Mouse (Mus musculus) heart, embryonic 16.5 days (tissue): ENCODE measurements around the gene Tmem50a. TPM values are rescaled to one million over a fixed set of nuclear protein-coding genes. Genes with fewer than 3 reads are reported as not detected.
"Not testable (repeated sequence)": the region's sequence is repeated elsewhere in the genome, so short reads cannot be mapped to it uniquely, and the experiment has no call there.

ENCODE experiments used
- ATAC-seq: fragments of 200-750 bp; cut with Nextera tagmentation; replicated peaks from 2 replicates; pipeline ENCODE4 v1.8.0; 2017; ENCODE audit warnings: moderate number of reproducible peaks; ENCODE audit not compliant: insufficient read depth, low FRiP score; ENCODE audit errors: extremely low read depth
- H3K27ac ChIP-seq: fragments of 300-500 bp; sonication (generic); 2 replicates; pipeline ENCODE4 v1.5.1; 2014; ENCODE audit warnings: mild to moderate bottlenecking, low read length, control low read depth, moderate library complexity
- H3K27me3 ChIP-seq: fragments of 300-500 bp; sonication (generic); 2 replicates; pipeline ENCODE4 v1.6.1; 2014; ENCODE audit warnings: low read length, mixed read lengths; ENCODE audit not compliant: control insufficient read depth, insufficient read depth
- H3K36me3 ChIP-seq: fragments of 300-500 bp; sonication (generic); 2 replicates; pipeline ENCODE4 v1.6.1; 2014; ENCODE audit not compliant: control insufficient read depth, insufficient read depth
- H3K4me1 ChIP-seq: fragments of 300-500 bp; sonication (generic); 2 replicates; pipeline ENCODE4 v1.6.1; 2014; ENCODE audit warnings: low read length, mixed read lengths; ENCODE audit not compliant: control insufficient read depth, insufficient read depth
- H3K4me2 ChIP-seq: fragments of 300-500 bp; sonication (generic); 2 replicates; pipeline ENCODE4 v1.6.1; 2014; ENCODE audit warnings: low read depth, mild to moderate bottlenecking, control low read depth, low read length
- H3K4me3 ChIP-seq: fragments of 300-500 bp; sonication (generic); 2 replicates; pipeline ENCODE4 v1.5.1; 2014; ENCODE audit warnings: mild to moderate bottlenecking, control low read depth, low read length
- H3K9ac ChIP-seq: fragments of 300-500 bp; sonication (generic); 2 replicates; pipeline ENCODE4 v1.6.1; 2014; ENCODE audit warnings: low read length, control low read depth
- H3K9me3 ChIP-seq: fragments of 300-500 bp; sonication (generic); replicated peaks from 2 replicates; pipeline ENCODE4 v1.6.1; 2016; ENCODE audit warnings: low read length; ENCODE audit not compliant: control insufficient read depth
- WGBS: fragments of 180-500 bp; shearing (Covaris S2); extraction: QIAGEN DNeasy Blood & Tissue Kit; methylation state at CpG from one replicate; pipeline ENCODE4 v1.1.7; 2014; 5-methylcytosine and 5-hydroxymethylcytosine counted together
- polyA plus RNA-seq: library from polyadenylated mRNA; unstranded; fragments of >200 nt; fragmentation: Nextera tagmentation; extraction: Ambion mirVana; gene quantifications from 2 replicates; pipeline ENCODE4 v1.2.1, GENCODE M21; 2015

The Tmem50a gene
- polyA plus RNA-seq, 1 experiment from 2014 or later: 150 TPM

DNA sequence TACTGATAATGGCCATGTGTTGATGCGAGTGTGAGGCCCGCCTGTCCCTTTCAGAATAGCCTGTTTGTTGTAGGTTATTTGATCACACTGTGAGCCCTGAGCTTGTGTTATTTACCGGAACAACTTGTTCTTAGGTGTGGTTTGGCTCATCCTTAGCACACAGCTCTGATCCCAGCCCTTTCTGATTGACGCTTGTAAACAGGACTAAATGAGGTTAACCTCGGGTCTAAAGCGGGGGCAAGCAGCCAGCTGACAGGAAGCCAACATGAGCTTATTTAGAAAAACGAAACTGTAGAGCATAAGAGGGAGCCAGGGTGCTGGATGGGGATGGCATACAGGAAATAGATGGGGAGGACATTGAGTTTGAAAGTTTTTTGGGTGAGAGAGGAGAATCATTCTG lies 3.6 kb upstream of the Tmem50a start:
- no peak overlapping the region for H3K4me3 ChIP-seq
- H3K9ac ChIP-seq: no peak overlapping the region
- 37% methylated on average over 7 of the region's 7 CpGs for WGBS
- H3K27me3 ChIP-seq: no peaks in the 10 kb centered on the region
- no peaks in the 10 kb centered on the region for H3K36me3 ChIP-seq
- H3K4me1 ChIP-seq: peaks cover 19% of the 10 kb centered on the region
- H3K27ac ChIP-seq: peak overlapping the region; percentile 64
- H3K4me2 ChIP-seq: no peak overlapping the region
- no peaks in the 10 kb centered on the region for H3K9me3 ChIP-seq
- no peak for ATAC-seq

DNA sequence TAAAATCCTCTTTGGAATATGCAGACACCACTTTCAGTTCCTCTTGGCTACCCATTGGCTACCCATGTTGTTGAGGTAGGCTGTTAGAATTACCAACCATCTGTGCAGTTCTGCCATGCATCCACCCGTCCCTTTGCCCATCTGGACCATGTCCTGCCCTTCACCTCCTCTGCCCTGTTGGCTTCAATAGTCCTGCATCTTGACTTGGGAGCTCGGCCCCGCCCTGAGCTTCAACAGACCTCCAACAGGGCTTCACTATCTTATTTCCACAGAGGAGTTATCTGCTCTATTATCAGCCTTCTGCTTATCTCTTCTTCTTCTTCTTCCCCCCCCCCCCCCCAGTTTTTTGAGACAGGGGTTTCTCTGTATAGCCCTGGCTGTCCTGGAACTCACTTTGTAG lies 2.4 kb upstream of the Tmem50a start:
- Histone ChIP-seq H3K4me1 (peaks cover 20% of the 10 kb centered on the region), H3K36me3 (no peaks in the 10 kb centered on the region), H3K27me3 (no peaks in the 10 kb centered on the region), H3K4me2 (no peak overlapping the region), H3K9ac (no peak overlapping the region), H3K9me3 (no peaks in the 10 kb centered on the region), H3K4me3 (no peak overlapping the region), H3K27ac (no peak overlapping the region)
- ATAC-seq: no peak
- WGBS: 66% methylated on average over 3 of the region's 3 CpGs

DNA sequence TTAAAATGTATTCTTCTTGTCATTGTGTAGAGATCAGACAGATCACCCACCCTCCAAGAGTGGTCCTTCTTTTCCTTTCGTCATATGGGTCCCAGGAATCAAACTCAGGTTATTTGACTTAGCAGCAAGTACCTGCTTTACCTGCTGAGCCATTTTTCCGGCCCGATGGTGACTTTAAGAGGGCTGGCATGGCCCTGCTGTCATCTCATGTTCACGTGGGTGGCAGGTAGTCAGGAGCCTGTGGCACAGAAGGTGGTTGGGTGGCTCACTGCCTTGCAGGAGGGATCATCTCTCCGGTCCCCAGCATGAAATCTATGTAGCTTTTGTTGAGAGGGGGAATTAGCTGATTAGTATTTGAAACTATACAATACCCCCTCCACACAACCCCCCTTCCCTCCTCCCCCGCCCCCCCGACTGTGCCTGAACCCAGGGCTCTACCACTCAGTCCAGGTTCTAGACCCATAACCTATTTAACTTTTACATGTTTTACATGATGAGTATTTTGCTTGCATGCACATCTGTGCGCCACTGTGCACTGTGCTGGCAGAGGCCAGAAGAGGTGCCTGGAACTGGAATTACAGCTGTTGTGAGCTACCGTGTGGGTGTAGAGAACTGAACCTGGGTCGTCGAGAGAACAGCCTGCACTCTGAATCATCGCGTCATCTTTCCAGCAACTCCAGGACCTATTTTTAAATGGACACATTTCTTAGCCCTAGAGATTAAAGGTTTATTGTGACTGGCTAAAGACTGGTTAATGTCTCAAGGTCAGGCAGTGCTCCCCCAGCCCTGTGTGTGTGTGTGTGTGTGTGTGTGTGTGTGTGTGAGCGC lies 613 bp upstream of the Tmem50a start:
- Histone ChIP-seq H3K9ac (peak overlapping the region; percentile 93), H3K27me3 (no peaks in the 10 kb centered on the region), H3K27ac (peak overlapping the region; percentile 93), H3K4me3 (peak overlapping the region; percentile 98), H3K4me1 (peaks cover 20% of the 10 kb centered on the region), H3K4me2 (peak overlapping the region; percentile 92), H3K36me3 (peaks cover 5% of the 10 kb centered on the region; the same call in 1 of the 2 replicates), H3K9me3 (no peaks in the 10 kb centered on the region)
- WGBS: 52% methylated on average over 14 of the region's 14 CpGs
- no peak for ATAC-seq

DNA sequence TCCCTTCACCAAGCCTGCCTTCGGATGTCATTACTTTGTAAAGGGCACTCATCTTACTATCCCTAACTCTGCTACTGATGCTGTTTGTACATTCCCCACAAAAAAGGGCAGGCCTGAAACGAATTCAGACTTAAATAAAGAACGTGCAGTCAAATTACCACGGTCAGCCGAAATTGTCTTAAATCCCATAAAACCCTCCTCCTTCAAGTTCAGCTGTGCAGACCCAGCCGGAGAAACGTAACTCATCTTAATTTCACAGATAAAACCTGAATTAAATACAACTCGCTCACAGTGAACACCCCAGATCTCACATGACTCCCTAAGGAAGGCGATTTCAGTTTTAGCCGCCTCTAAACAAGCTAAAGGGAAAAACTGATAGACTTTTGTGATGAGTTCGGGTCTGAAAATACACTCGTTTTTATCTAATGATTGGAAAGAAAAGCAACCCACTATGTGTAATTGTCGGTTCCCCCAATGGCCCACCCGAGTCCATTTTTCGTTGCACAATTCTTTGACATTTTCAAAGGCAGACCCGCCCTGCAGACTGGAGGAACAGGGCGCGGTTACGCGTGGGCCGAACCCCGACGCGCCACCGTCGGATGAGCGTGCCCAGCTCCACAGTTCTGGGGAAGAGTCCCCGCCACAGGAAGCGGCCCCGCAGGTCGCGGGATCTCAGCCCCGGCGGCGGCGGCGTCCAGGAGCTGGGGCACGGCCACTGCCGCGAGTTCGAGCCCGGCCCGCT lies 531 bp downstream of the Tmem50a start:
- peaks cover 11% of the 10 kb centered on the region for H3K36me3 ChIP-seq
- H3K4me3 ChIP-seq: peak overlapping the region; percentile 98
- H3K27ac ChIP-seq: peak overlapping the region; percentile 93
- peak; percentile 72 for ATAC-seq
- H3K9ac ChIP-seq: peak overlapping the region; percentile 93
- no peaks in the 10 kb centered on the region for H3K9me3 ChIP-seq
- peaks cover 20% of the 10 kb centered on the region for H3K4me1 ChIP-seq
- peak overlapping the region; percentile 92 for H3K4me2 ChIP-seq
- 1% methylated on average over 43 of the region's 43 CpGs for WGBS
- H3K27me3 ChIP-seq: no peaks in the 10 kb centered on the region

DNA sequence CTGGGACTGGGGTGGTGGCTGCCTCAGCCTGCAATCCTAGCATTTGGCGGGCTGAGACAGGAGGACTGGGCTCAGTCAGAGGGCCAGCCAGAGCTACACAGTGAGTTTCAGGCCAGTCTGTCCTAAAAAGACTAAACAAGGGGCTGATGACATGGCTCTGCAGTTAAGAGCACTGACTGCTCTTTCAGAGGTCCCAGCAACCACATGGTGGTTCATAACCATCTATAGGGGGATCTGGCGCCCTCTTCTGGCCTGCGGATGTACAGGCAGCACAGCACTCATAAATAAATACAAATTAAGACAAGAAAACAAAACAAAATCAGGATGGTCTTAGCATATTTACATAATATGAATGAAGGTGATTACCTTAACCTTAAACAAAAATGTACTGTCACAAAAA lies 1.4 kb downstream of the Tmem50a start:
- H3K4me2 ChIP-seq: no peak overlapping the region; the same call in 1 of the 2 replicates
- H3K27ac ChIP-seq: no peak overlapping the region
- H3K9me3 ChIP-seq: no peaks in the 10 kb centered on the region
- ATAC-seq: no peak
- H3K4me1 ChIP-seq: peaks cover 19% of the 10 kb centered on the region
- H3K36me3 ChIP-seq: peaks cover 20% of the 10 kb centered on the region
- H3K27me3 ChIP-seq: no peaks in the 10 kb centered on the region
- peak overlapping the region; percentile 93; the same call in 1 of the 2 replicates for H3K9ac ChIP-seq
- WGBS: 37% methylated on average over 3 of the region's 3 CpGs
- no peak overlapping the region for H3K4me3 ChIP-seq

DNA sequence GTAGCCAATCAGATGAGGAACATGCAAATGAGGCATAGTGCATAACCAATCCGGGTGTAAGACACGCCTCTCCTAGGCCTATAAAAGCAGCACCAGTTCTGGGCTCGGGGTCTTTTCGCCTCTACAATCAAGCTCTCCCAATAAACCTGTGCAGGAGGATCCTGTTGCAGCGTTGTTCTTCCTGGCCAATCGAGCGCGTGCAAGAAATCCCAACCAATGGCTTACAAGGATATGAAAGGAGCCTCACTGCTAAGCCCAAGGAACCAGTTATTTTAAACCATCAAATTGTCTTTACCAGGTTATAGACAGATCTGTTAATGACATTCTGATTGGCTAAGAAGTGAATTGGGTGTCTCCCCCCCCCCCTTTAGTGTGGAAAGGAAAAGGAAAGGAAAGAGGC lies 3.4 kb downstream of the Tmem50a start:
- H3K9ac ChIP-seq, H3K4me2 ChIP-seq, H3K9me3 ChIP-seq, ATAC-seq, H3K27ac ChIP-seq, H3K4me3 ChIP-seq, H3K27me3 ChIP-seq: not testable (repeated sequence)
- peaks cover 38% of the 10 kb centered on the region for H3K36me3 ChIP-seq
- peaks cover 16% of the 10 kb centered on the region for H3K4me1 ChIP-seq
- WGBS: 97% methylated on average over 6 of the region's 8 CpGs

DNA sequence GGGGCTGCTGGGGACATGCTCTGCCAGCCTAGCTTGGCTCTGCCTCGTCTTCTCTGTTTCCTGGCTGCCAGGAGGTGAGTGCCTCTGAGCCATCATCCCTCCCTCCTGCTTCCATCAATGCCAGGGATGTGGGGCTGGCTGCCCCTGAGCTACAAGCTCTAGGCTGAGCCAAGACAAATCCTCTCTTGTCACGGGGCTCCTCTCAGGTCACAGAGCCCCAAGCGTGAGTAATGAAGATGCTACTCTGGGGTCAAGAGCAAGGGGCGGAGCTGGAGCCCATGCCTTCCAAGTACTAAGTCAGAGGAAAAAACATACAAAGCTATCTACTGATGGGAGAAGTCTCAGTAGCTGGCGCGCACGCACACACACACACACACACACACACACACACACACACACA lies 11.8 kb downstream of the Tmem50a start:
- Histone ChIP-seq H3K4me3 (no peak overlapping the region), H3K27me3 (no peaks in the 10 kb centered on the region), H3K27ac (no peak overlapping the region), H3K9me3 (no peaks in the 10 kb centered on the region), H3K4me1 (no peaks in the 10 kb centered on the region), H3K4me2 (no peak overlapping the region), H3K9ac (no peak overlapping the region), H3K36me3 (peaks cover 66% of the 10 kb centered on the region)
- ATAC-seq: no peak
- 86% methylated on average over 7 of the region's 7 CpGs for WGBS

DNA sequence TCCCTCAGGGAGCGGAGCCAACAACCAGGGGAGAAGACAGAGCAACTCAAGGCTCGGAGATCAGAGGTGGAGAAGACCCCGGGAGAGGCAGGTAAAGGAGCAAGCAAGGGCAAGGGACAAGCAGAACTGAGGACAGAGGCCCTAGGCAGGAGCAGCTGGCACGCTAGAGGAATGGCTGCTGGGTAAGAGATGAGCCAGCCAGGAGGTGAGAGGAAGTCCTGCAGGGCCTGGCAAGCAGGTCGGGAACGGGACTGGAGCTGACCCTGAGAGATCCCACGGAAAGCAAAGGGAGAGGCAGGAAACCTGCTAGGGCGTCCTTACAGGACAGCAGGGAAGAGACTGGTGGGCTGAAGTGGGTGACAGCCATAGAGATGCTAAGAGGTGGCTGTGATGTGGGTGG lies 13.7 kb downstream of the Tmem50a start:
- Histone ChIP-seq H3K27ac (no peak overlapping the region), H3K4me2 (no peak overlapping the region), H3K4me1 (no peaks in the 10 kb centered on the region), H3K27me3 (no peaks in the 10 kb centered on the region), H3K4me3 (no peak overlapping the region), H3K36me3 (peaks cover 66% of the 10 kb centered on the region), H3K9ac (no peak overlapping the region), H3K9me3 (no peaks in the 10 kb centered on the region)
- ATAC-seq: no peak
- WGBS: 93% methylated on average over 8 of the region's 8 CpGs

DNA sequence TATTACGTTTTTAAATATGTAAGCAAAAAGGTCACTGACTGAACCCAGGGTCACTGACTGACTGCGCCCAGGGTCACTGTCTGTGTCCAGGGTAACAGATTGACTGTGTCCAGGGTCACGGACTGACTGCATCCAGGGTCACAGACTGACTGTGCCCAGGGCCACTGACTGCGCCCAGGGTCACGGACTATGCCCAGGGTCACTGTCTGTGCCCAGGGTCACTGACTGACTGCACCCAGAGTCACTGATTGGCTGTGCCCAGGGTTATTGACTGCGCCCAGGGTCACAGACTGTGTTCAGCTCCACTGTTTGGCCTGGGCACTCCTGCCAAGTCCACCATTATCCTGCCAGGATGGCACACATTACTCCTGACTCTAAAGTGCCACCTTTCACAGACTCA lies 17.6 kb downstream of the Tmem50a start:
- Histone ChIP-seq H3K9me3 (no peaks in the 10 kb centered on the region), H3K36me3 (peaks cover 41% of the 10 kb centered on the region), H3K4me2 (no peak overlapping the region), H3K4me1 (no peaks in the 10 kb centered on the region), H3K27me3 (no peaks in the 10 kb centered on the region), H3K9ac (no peak overlapping the region), H3K27ac (no peak overlapping the region), H3K4me3 (no peak overlapping the region)
- ATAC-seq: no peak
- 92% methylated on average over 6 of the region's 6 CpGs for WGBS
